Mouse (Mus musculus) spleen, adult 12 weeks (tissue): ENCODE results near the gene Rbm15.
"Not testable (repeated sequence)": the region's sequence is repeated elsewhere in the genome, so short reads cannot be mapped to it uniquely, and the experiment has no call there.

ENCODE experiments used
- DNase-seq: peaks from one replicate; pipeline ENCODE4 v3.0.0; 2022; ENCODE audit warnings: low spot score

Gene Rbm15

DNA sequence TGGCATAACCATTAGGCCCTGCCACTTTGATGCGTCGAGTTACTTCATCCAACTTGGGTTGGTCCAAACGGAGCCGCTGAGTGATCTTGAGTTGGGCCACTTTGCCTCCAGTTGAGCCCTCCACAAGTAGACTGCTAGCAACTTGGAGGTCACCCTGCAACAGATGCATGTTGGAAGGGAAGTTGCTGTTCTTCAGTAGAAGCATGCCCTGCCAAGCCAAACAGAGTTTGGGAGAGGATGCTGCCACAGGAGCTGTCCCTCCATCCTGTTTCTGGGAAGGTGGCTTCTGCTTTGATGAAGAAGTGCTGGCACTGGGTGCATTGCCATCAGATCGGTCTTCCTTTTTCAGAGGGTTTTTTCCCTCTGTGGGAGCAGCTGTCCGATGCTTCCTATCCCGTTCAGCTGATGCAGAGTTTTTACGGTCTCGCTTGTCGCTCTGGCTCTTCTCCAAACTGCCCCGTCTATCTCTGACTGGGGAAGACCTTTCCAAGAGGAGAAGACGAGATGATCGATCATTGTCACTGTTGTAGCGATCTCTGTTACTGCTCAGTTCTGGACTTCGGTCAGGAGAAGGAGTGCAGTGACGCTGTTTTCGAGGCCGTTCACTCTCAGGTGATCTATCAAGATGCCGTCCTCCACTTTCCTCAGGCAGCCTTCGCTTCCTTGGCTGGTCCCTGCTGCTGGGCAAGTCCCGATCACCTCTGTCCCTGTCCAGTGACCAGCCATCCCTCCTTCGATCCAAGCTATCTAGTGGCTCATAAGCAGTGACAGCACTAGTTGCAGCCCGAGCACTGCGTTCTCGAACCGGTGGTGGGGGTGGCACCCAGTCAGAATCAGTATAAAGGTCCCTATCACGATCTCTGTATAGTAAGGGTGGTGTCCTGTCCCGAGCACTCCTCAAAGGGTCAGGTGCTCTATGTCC, 2.7 kb downstream of the Rbm15 start:
- no peak for DNase-seq

DNA sequence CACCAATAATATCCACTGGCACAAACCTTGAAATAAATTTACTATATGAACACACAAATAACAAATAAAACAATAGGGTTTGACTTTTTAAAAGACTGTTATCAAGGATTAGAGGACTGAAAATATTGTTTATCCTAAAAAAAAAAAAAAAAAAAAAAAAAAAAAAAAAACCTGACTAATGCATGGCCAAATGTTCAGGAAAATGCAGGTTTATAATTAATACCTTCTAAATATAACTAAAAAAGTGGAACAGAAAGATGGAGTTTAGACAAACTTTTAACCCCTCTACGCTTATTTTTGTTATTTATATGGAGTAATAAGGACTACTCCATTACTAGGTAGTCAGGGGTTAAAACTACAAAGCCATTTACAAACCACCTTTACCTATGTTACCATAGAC, 7.0 kb downstream of the Rbm15 start:
- DNase-seq, result no peak

DNA sequence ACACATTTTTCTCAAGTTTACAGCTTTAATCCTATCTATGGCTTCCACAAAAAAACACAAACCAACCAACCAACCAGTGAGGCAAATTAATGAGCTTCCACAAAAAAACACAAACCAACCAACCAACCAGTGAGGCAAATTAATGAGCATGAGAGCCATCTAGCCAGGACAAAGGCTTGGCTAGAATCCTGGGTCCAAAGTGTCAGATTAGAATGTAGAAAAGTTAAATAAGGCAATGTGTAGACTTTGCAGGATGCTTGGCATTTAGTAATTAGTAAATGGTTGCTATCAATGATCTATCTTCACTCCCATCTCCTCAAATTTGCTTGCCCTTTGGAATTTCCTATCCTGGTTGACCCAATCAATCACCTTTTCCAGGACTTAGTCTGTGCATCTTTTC, 11.7 kb downstream of the Rbm15 start:
- no peak for DNase-seq

DNA sequence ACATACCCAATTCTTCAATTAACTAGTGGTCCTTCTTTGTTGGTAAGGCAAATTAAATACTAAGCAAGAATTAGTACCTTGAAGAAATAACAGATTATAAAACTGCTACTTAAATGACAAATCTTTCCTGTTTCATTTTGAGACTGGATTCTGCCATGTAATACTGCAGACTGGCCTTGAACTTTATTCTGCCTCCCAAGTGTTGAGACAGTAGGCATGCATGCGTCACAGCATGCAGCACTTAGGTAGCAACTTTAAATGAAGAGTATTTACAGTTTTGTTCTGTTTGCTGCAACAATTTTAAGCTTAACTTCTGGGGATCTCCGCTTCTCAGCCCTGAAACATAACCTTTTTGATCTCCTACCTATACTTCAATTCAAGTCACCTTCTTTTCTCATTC, 12.3 kb downstream of the Rbm15 start:
- DNase-seq, result no peak

DNA sequence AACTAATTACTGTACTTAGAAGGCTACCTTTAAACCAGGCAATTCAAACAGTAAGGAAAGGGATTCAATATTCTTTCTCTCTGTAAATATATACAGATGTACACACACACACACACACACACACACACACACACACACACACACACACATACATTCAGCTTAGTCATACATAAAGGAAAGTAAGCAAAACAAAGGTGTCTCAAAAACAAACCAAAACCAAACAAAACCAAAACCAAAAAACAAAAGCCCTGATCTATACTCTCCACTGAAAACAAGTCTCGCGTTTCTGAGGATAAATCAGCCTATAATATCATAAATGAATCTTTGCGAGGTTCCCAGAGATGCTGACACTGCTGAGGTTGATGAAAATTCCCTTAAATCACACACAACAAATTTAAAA, 16.1 kb downstream of the Rbm15 start:
- DNase-seq, result no peak

DNA sequence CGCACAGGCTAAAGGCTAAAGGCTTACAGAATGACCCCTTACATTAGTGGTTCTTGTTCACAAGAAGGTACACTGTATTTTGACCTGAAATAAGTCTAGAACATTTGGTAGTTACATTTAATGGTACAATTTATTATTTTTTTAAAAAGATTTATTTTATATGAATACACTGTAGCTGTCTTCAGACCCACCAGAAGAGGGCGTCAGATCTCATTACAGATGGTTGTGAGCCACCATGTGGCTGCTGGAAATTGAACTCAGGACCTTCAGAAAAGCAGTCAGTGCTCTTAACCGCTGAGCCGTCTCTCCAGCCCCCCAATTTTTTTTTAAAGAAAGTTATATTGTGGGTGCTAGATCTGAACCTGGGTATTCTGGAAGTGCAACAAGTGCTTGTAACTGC, 36.6 kb downstream of the Rbm15 start:
- DNase-seq, result not testable (repeated sequence)

DNA sequence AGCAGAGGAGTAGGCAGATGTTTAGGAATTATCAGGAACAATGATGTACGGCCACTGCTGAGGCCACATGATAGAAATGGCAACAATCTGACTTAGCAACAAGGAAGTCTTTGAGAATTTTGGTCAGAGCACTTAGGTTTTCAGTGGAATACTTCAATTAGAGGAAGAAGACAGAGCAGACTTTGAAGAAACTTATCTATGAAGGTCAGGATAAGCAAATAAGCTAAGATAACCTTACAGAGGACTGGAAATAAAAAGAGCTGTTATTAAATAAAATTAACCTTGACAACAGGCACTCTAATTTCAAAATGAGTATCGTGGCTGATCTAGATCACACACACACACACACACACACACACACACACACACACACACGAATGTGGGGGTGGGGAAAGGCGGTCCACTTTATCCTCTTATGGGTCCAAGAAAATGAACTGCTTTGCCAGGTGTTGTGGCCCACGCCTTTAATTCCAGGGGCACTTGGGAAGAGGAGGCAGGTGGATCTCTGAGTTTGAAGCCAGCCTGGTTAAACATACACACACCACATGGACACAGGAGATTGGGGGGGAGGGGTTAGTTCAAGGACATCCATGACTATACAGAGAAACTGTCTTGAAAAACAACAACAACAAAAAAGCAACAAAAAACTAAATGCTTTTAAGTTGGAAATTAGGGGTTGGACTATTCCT, 37.7 kb downstream of the Rbm15 start:
- no peak for DNase-seq

DNA sequence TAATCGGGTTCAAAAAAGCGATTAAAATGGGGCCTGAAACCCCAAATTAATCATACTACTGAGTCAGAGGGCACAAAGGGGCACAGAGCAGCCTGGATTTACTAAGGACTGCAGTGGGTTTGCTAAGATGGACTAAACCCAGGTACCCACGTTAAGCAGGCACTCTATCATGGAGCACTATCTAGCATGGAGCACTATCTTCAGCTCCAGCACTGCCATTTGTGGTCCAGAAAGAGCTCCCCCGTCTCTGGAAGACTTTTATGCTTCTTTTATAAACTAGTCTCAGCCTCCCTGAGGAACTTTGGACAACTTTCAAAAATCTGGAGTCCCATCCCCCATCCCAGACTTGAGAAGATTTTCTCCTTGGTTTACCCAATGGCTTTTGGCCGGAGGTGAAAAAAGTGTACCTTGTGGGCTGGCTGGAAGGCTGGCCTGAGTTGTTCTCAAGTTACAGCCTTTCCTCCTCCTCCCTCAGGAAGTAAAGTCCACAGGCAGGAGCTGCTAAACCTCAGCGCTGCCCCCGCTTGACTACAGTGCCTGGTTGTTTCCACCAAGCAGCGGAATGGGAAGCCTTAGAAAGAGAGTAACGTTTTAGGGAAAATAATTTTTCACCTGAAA, 42.6 kb downstream of the Rbm15 start, which contains the start of gene Slc16a4:
Gene Slc16a4 (plus strand): TSS at position 467 of the 618 bp plus-strand sequence.
- no peak for DNase-seq

DNA sequence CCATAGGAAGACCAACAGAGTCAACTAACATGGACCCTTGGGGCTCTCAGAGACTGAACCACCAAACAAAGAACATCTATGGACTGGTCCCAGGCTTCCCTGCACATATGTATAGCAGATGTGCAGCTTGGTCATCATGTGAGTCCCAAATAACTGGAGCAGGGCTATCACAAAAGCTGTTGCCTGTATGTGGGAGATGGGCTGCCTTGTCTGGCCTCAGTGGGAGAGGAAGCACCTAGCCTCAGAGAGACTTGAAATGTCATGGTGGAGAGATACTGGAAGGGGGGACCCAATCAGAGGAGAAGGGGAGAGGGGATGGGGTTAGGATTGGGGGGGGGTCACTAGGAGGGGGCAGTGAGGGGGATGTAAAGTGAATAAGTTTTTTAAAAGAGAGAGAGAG, 46.1 kb downstream of the Rbm15 start:
- DNase-seq, result no peak

DNA sequence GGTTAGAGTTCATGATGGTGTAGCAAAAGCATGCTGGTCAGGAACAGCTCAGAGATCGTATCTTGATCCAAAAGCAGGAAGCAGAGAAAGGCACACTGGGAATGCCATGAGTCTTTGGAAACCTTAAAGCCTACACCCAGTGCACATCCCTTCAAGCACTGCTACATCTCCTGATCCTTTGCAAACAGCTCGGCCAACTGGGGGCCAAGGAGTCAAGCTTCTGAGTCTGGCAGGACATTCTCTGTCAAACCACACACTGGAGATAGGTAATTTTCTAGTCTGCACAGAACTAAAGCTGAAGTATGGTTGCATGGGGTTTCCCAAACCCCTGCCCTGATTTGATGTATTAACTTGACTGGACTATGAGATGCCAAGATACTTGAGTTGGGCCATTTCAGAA, 47.4 kb downstream of the Rbm15 start:
- DNase-seq, result no peak

DNA sequence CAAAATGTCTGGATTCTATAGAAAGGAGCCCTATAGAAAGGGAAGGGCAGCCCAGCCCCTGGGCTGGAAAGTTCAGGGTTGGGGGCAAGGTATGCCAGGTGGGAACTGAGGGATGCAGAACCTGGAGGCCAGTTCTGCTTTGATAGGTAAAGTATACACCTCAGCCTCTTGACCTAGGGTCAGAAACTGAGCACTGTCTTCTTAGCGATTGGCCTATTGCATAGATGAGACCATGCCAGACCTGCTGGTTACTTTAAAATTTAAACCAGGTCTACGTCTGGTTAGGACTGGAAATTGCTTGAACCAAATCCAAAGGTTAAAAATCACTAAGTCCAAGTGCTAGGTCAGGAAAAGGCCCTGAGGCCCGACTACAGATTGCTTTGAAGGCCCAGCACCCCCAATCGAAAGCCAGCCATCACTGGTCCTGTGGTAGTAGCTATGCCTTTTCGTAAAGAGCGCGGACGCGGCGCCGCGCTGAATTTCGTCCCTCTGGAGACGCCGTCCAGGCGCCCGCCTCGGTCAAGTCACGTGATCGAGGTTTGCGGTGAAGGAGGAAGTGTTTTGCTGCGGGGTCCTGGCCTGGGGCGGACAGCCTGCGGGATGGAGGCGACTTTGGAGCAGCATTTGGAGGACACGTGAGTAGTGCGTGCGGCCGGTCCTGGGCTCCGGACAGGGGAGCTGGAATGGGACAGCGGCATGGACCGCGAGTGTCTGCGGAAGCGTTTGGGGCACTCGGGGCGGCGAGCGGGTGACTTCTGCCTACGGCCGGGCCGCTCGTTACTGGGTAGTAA, 54.8 kb downstream of the Rbm15 start, which contains the start of gene Lamtor5:
Gene Lamtor5 (plus strand): TSS at position 380 of the 791 bp plus-strand sequence.
- DNase-seq, result peak; percentile 80

DNA sequence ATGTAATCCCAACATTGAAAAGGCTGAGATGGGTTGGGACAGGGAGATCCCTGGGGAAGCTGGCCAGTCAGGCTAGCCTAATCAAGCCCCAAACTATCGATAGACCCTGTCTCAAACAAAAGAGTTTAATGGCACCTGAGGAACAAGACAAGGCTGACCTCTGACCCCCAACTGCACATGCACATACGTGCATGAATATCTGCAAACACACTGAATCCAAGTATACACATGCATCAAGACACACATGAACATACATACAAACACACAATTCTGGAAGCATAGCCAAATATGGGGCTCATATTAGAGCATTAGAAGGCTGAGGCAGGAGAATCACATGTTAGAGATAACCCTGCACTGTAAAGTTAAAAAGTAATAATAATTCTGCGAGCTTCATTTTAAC, 56.8 kb downstream of the Rbm15 start:
- no peak for DNase-seq

DNA sequence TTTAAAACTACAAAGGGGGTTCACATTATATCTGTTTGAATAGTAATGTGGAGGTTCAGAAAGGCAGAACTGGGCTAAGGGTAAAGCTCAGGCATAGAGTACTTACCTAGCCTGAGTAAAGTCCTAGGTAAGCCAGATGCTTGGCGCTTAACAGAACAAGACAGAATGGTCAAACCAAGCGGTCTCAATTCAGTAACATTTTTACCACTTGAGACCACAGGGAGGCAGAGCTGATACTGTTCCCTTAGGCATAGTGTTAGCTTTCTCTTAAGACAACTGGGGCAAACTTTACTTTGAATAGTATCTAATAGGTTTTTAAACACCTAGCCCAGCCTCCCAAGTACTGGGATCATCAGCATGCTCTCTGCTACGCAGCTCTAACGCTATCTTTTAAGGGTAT, 57.5 kb downstream of the Rbm15 start:
- DNase-seq, result no peak
